Mouse (Mus musculus): ENCODE data around the gene Spaca7.
"Not testable (repeated sequence)": the region's sequence is repeated elsewhere in the genome, so short reads cannot be mapped to it uniquely, and the experiment has no call there.

Gene Spaca7

DNA sequence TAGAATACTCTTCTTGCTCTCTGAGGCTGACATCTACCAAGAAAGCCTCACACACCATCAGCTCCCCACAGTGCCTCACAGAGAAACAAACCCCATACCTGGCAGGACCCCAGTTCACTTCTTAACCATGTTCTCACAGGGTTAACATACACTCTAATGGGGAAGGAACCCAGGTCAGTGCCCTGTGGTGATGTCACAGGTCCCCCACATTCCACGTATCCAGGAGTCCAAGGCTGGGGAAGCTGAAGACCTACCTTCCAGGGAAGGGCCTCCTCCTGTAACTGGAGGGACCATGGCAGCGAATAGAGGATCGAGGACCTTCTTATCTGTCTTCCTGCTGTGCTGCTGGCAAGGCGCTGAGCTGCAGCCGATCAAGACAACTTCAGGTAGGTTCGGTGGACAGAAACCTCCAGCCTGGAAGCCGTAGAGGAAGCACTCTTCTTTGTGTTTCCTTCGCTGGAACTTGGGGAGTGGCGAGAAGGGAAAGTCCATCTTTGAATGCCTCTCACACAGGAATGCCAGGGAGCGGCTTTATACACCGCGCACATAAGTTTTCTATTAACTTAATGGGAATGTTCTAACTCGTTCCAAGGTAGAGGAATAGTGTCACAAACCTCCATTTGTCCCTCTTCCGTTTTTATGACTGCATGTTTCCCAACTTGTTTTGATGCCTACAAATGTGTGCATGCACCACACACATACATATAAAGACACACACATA is at the start of gene Spaca7:
Gene Spaca7 (plus strand): TSS at position 216 of the 721 bp plus-strand sequence.
- no peak for DNase-seq (ENCODE audit: low spot score in 2 of 2)

- DNase-seq (ENCODE audit: low spot score in 2 of 2): no peak
Observed at GRCm38 (mm10) chr8:12524279-12524678, 48.5 kb upstream of the Spaca7 start.

DNA sequence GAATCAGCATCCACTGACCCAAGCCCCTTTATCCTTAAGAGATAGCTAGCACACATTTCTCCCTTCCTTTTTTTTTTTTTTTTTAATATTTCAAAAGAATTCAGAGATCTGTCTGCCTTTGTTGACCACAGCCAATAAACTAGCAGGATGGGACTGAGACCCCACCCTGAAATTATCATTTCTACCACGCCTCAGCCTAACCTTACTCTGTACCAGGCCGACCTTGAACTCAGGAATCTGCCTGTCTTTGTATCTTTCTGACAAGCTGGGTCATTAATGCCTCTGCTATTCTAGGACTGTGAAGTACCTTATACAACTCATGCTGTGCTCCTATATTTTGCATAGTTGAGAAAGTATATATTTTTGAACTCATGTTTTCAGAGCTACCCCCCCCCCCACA is 44.2 kb upstream of the Spaca7 start:
- DNase-seq (ENCODE audit: low spot score in 2 of 2): no peak

DNA sequence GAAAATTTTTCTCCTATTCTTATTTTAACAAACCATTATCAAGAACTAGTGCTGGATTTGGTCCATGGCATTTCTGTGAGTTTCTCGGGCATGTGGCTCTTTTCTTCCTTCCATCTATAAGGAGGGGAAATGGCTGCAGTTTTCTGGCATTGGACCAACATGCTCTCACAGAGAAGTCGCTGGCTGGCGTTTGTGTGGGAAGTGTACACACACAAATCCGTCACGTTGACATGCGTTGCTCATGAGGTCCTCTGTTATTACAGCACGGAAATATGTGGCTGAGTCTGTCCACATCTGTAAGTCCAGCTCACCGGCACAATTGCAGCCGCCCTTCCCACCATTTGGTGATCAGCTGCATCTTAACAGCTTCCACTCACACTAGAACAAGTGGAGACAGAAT is 37.2 kb upstream of the Spaca7 start:
- DNase-seq (ENCODE audit: low spot score in 2 of 2): no peak

DNA sequence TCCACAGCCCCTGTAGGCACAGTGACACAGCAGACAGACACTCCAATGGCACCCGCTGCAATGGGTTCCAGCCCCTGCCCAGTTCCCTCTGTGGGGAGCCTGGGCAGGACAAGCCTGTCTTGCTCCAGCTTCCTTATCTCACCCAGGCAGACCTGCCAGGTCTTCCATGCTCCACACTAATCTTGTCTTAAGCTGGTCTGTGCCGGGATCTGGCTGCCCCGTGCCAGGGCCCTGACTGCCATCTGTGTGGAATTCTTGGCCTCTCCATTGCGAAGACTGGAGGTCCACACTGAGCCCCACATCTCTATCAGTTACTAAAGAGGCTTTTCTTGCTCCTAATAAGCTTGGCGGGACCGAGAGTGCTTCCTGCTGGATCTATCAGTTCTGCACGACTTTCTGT is 36.5 kb upstream of the Spaca7 start:
- DNase-seq (ENCODE audit: low spot score in 2 of 2): no peak

DNA sequence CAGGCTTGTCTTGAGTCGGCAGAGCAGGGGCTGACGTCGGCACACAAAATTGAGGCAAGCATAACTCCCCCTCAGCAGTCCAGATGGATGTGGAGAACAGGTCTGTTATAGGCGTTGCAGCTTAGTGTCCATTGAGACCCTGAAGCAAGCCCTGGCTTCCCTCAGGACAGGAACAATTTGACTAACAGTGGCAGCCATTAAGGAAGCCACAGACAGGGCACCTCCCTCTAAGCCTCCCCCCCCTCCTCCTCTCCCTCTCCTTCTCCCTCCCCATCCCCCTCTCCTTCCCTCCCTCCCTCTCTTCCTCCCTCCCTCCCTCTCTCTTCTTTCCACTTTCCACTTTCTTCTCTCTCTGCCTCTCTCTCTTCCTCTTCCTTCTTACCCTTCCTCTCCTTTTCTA is 27.6 kb upstream of the Spaca7 start:
- no peak for DNase-seq (ENCODE audit: low spot score in 2 of 2)

DNA sequence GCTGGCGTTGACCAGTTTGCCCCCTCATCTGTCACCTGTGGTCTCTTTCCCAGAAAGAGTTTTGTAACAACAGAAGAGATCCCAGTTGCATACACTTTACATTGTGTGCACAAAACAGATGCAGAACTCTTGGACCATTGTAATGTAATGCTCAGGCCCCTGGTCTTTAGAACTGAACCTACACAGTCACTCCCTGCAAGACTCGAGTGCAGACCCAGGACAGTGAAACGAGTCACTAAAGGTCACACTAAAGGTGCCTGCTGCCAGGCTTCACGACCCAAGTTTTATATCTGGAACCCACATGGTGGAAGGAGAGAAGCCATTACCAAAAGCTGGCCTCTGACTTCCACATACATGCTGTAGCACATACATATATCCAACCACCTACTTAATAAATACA is 27.2 kb upstream of the Spaca7 start:
- no peak for DNase-seq (ENCODE audit: low spot score in 2 of 2)

GRCm38 (mm10) chr8:12547466-12548220 is 25.2 kb upstream of the Spaca7 start:
- no peak for DNase-seq (ENCODE audit: low spot score in 2 of 2)

DNA sequence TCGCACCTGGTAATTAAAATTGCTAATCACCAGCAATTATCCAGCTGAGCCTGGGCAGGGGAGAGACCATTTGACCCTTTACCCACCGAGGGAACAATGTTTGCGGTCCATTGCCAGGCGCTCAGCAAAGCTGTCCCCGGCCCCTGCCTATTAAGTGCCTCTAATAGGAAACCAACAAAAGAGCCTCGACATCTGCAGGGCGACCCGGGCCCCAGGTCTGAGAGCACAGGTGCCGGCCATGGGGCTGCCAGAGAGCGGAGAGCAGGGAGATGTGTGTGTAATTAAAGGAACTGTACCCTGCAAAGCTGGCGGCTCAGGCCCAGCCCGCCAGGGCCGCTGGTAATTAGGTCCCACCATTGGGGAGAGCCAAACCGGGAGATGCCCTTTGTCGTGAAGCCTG is 24.6 kb upstream of the Spaca7 start:
- DNase-seq (ENCODE audit: low spot score in 2 of 2): no peak

DNA sequence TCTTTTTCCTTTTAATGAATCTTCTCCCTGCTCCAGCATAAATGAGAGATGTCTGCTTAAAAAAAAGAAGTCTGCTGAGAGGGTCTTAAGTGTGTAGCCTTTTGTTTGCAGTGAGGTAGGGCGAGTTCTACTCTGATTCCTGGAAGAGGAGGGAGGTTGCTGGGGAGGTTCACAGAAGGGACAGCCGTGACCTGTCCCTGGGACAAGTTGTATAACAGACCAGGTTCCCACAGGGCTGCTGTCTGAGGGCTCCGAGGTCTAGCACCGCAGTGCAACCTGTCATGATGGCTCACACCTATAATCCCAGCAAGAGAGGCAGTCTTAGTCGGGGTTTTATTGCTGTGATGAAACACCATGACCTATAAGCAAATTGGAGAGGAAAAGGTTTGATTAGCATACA is 24.1 kb upstream of the Spaca7 start:
- DNase-seq (ENCODE audit: low spot score in 2 of 2): no peak

DNA sequence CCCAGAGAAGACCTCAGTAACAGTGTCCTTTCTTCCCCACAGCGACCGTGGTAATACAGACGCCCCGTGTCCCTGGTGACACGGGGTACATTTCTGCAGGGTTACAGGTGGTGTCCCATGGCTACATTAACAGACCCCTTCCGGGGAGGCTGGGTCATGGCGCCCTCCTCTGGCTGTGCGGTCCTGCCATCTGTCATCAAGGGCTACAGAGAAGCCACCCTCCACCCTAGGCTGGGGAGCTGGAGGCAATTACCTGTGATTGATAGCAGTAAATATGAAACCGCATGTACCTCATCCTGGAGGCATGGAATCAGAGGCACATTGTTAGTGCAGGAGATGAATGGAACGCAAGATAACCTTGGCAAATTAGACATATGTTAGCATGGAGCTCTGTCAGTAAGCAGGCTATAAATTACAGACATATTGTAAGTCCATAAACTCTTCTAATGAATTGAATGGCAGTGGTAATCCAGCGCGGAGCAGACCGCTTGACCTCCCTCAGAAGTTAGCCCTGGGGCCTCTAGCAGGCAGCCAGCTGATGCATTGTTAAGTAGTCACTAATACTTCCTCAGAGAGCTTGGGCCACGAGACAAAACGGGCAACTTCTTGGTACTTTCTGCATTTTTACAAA is 17.2 kb upstream of the Spaca7 start:
- no peak for DNase-seq (ENCODE audit: low spot score in 2 of 2)

- DNase-seq (ENCODE audit: low spot score in 2 of 2): no peak
Observed at GRCm38 (mm10) chr8:12558786-12559185, 14.0 kb upstream of the Spaca7 start.

- peak; percentile 51 to 63 for DNase-seq (ENCODE audit: low spot score in 2 of 2)
Observed at GRCm38 (mm10) chr8:12561403-12561960, 11.3 kb upstream of the Spaca7 start.

DNA sequence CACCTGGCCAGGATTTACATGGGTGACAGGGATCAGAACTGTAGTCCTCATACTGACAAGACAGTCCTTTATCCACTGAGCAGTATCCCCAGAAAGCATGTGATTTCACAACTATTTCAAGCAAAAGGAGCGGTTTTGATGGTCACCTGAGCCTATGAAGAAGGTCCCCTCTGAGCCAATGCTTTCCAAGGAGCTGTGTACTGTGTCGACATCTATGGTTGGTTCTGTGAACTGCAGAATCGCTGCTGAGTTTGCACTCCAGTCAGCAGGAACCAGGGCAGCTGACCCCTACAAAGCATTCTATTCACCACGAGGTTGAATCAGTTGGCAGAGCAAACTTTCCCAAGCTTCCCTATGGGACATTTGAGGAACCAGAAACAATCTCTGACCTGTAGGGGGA is 8.5 kb upstream of the Spaca7 start:
- DNase-seq (ENCODE audit: low spot score in 2 of 2): peak; percentile 6 to 10

DNA sequence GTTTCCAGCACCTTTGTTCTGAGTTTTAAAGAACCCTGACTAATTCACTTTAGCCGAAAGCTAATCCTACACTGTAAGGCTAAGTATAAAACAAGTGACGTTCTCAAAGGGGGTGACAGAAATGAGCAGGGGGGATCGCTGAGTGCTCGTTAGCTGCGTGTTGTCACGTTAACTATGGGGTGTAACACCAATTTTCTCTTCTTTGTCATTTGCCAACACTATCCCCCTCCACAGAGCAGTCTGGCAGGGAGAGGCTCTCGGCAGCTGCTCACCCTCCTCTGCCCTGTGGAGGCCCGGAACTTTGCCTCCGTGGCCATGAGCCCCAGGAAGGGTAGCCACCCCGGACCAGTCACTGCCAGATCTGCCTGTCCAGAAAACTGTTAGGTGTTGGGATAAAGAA is 7.3 kb upstream of the Spaca7 start:
- DNase-seq (ENCODE audit: low spot score in 2 of 2): no peak

GRCm38 (mm10) chr8:12566509-12566908 is 6.3 kb upstream of the Spaca7 start:
- DNase-seq (ENCODE audit: low spot score in 2 of 2): no peak

GRCm38 (mm10) chr8:12576003-12576402 is 3.2 kb downstream of the Spaca7 start:
- no peak for DNase-seq (ENCODE audit: low spot score in 2 of 2)

DNA sequence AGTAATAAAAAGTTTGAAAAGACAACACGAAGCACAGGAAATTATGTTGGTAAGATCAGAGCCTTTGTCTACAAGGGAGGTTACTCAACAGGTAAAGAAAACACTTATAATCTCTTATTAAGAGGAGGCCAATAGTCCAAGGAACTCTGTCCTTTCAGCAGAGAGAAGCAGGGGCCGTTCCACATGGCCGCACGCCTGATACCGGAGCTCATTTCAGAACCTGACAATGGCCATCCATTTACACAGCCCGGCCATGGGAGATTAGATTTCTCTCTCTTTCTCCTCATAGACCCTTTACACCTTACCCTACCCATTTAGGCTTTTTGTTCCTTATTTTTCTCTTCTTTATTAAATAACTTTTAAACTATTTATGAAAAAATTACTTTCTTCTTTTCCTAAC is 3.9 kb downstream of the Spaca7 start:
- DNase-seq (ENCODE audit: low spot score in 2 of 2): no peak

DNA sequence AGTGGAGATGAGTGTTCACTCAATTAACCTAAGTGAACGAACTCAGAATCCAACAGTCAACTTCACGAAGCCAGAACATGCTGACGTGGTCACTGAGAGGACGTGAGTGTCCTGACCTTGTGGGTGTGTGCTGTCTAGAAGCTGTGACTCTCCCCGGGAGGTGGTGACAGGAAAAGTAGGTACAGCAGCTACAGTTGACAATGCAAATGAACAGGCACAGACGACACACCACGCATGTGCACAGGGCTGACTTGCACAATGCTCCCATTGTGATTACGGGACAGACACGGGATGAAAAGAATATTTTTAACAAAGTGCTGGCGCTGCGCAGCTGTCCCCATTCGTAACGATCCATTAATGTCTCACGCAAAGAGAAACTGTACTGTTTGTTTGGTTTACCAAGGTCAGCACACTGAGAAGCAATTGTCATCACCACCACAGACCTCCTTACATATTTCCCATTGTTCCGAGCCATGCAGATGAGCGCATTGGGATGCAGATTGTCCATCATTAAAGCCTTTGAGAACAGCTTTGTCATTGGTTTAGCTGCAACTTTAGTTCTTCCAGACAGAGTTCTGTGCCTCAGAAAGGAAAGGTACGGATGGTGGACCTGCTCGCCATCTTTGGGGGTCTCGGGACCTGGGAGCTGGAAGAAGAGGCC is 6.6 kb downstream of the Spaca7 start:
- not testable (repeated sequence) for DNase-seq (ENCODE audit: low spot score in 2 of 2)

DNA sequence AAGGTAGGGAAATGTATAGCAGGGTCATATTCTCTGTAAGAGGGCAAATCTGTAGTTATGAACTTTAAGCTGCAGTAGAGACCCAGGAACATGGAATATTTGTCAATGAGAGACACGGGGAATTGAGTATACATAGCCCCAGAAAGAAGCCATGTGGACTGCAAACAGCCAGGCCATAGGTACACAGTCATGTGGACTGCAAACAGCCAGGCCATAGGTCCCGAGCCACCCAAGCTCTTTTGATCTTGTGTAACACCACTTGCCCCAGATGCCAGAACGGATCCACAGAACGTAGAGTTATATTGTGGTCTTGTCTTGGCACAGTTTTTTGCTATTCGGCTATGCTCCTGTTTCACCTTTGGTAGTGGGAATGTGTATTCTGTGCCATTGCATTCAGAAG is 11.0 kb downstream of the Spaca7 start:
- DNase-seq (ENCODE audit: low spot score in 2 of 2): no peak

- DNase-seq (ENCODE audit: low spot score in 2 of 2): peak; percentile 66 to 73
Observed at GRCm38 (mm10) chr8:12607223-12607622, 34.4 kb downstream of the Spaca7 start.

DNA sequence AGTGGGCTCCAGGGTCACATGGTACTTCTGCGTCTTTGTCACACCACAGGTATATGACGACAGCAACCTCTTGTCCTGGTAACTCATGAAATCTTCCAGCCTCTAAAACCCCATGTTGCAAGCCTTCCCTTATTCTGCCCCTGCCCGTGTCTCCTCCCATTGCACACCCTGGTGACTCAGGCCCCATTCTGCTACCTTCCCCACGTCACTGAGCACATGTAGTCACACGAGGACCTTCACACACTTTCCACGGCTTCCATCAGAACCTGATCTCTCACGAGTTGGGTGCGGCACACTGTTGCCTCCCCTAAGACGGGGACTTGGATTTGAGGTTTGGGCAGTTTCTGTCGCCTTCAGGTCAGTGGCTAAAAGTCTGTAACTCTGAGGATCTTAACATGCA is 36.0 kb downstream of the Spaca7 start:
- no peak for DNase-seq (ENCODE audit: low spot score in 2 of 2)
